Mouse (Mus musculus) megakaryocyte, embryonic 14.5 days (primary cell): ENCODE results near the gene Esyt1. TPM values are rescaled to one million over a fixed set of nuclear protein-coding genes. Genes with fewer than 3 reads are reported as not detected.

Experiments
- H3K27me3 ChIP-seq: replicated peaks from 2 replicates; pipeline ENCODE3; 2012; ENCODE audit warnings: inconsistent platforms
- H3K36me3 ChIP-seq: replicated peaks from 2 replicates; pipeline ENCODE3; 2012; ENCODE audit warnings: low read length, inconsistent platforms, mixed read lengths
- H3K4me1 ChIP-seq: 2 replicates; pipeline ENCODE4 v1.6.1; 2012; ENCODE audit warnings: inconsistent platforms
- H3K4me3 ChIP-seq: replicated peaks from 2 replicates; pipeline ENCODE3; 2012; ENCODE audit warnings: moderate library complexity, mild to moderate bottlenecking, inconsistent platforms
- H3K9me3 ChIP-seq: 2 replicates; pipeline ENCODE4 v1.6.1; 2012; ENCODE audit warnings: inconsistent platforms
- FLI1 ChIP-seq: IDR thresholded peaks from 2 replicates; pipeline ENCODE4 v1.6.1; 2012; ENCODE audit warnings: low read length, inconsistent platforms, mixed read lengths
- GATA1 ChIP-seq: IDR thresholded peaks from 3 replicates; pipeline ENCODE4 v1.6.1; 2012; ENCODE audit warnings: mixed read lengths, low read length, inconsistent platforms, borderline replicate concordance
- polyA plus RNA-seq: library from polyadenylated mRNA; stranded (reverse); fragments of >175 nt; gene quantifications from 2 replicates; pipeline ENCODE4 v1.2.3, GENCODE M21; 2012; ENCODE audit warnings: low replicate concordance; ENCODE audit not compliant: insufficient read depth

Esyt1 gene
- polyA plus RNA-seq, 1 experiment = 62.5 TPM

GRCm38 (mm10) chr10:128490232-128490631 is 35.4 kb downstream of the Esyt1 start:
- TF ChIP-seq GATA1 (no peak), FLI1 (no peak)
- Histone ChIP-seq H3K4me1 (peaks cover 53% of the 10 kb centered on the region), H3K36me3 (peaks cover 70% of the 10 kb centered on the region)

GRCm38 (mm10) chr10:128489785-128490184 is 35.9 kb downstream of the Esyt1 start:
- Histone ChIP-seq H3K27me3 (no peaks in the 10 kb centered on the region), H3K36me3 (peaks cover 73% of the 10 kb centered on the region), H3K4me1 (peaks cover 49% of the 10 kb centered on the region), H3K4me3 (no peak overlapping the region), H3K9me3 (no peaks in the 10 kb centered on the region)
- TF ChIP-seq GATA1 (no peak), FLI1 (no peak)

More at GRCm38 (mm10) chr10:128490232-128490631, 35.4 kb downstream of the Esyt1 start:
- no peak overlapping the region for H3K4me3 ChIP-seq
- H3K27me3 ChIP-seq = no peaks in the 10 kb centered on the region
- H3K9me3 ChIP-seq = no peaks in the 10 kb centered on the region

- TF ChIP-seq GATA1 (no peak), FLI1 (no peak)
- no peak overlapping the region for H3K4me3 ChIP-seq
- peaks cover 75% of the 10 kb centered on the region for H3K36me3 ChIP-seq
- H3K27me3 ChIP-seq = no peaks in the 10 kb centered on the region
- no peaks in the 10 kb centered on the region for H3K9me3 ChIP-seq
- H3K4me1 ChIP-seq = peaks cover 45% of the 10 kb centered on the region
These were observed 36.3 kb downstream of the Esyt1 start for GRCm38 (mm10) chr10:128489380-128489779.

GRCm38 (mm10) chr10:128488776-128489175 is 36.9 kb downstream of the Esyt1 start:
- Histone ChIP-seq H3K36me3 (peaks cover 81% of the 10 kb centered on the region), H3K9me3 (no peaks in the 10 kb centered on the region), H3K27me3 (no peaks in the 10 kb centered on the region), H3K4me3 (no peak overlapping the region), H3K4me1 (peaks cover 45% of the 10 kb centered on the region)
- TF ChIP-seq GATA1 (no peak), FLI1 (no peak)

- Histone ChIP-seq H3K9me3 (no peaks in the 10 kb centered on the region), H3K4me1 (peaks cover 45% of the 10 kb centered on the region), H3K4me3 (no peak overlapping the region), H3K27me3 (no peaks in the 10 kb centered on the region), H3K36me3 (peaks cover 88% of the 10 kb centered on the region)
- TF ChIP-seq FLI1 (no peak), GATA1 (no peak)
These were observed 37.6 kb downstream of the Esyt1 start for GRCm38 (mm10) chr10:128487861-128488712.

GRCm38 (mm10) chr10:128486370-128486769 is 39.3 kb downstream of the Esyt1 start:
- H3K4me3 ChIP-seq = no peak overlapping the region
- peaks cover 94% of the 10 kb centered on the region for H3K36me3 ChIP-seq
- TF ChIP-seq GATA1 (no peak), FLI1 (no peak)
- H3K4me1 ChIP-seq = peaks cover 33% of the 10 kb centered on the region
- H3K9me3 ChIP-seq = no peaks in the 10 kb centered on the region
- H3K27me3 ChIP-seq = no peaks in the 10 kb centered on the region

GRCm38 (mm10) chr10:128474366-128474765 is 51.3 kb downstream of the Esyt1 start:
- Histone ChIP-seq H3K9me3 (no peaks in the 10 kb centered on the region), H3K36me3 (peaks cover 96% of the 10 kb centered on the region), H3K4me1 (no peaks in the 10 kb centered on the region; the same call in 1 of the 2 replicates), H3K4me3 (no peak overlapping the region), H3K27me3 (no peaks in the 10 kb centered on the region)
- TF ChIP-seq FLI1 = no peak
- no peak for TF ChIP-seq GATA1

GRCm38 (mm10) chr10:128460270-128460630 is 65.4 kb downstream of the Esyt1 start:
- Histone ChIP-seq H3K9me3 (no peaks in the 10 kb centered on the region), H3K4me1 (peaks cover 41% of the 10 kb centered on the region), H3K27me3 (no peaks in the 10 kb centered on the region), H3K4me3 (peak overlapping the region; percentile 98), H3K36me3 (peaks cover 46% of the 10 kb centered on the region)
- TF ChIP-seq GATA1 (no peak), FLI1 (no peak)

Other genes with a start within 250 kb of the Esyt1 start
- gene Il23a, start 227.1 kb downstream of the Esyt1 start, polyA plus RNA-seq = 0.49 TPM in 1 of 2 replicates, not detected in the other
- gene Pan2, start 222.5 kb downstream of the Esyt1 start, polyA plus RNA-seq = 0.91 and 1.1 TPM in 2 replicates
- gene Cnpy2, start 203.4 kb downstream of the Esyt1 start, polyA plus RNA-seq = 29.0 and 98.4 TPM in 2 replicates
- 2.6 and 12.1 TPM in 2 replicates for gene Cs, start 188.1 kb downstream of the Esyt1 start, polyA plus RNA-seq
- 5.0 and 18.0 TPM in 2 replicates for gene Coq10a, start 156.9 kb downstream of the Esyt1 start, polyA plus RNA-seq
- 18.3 and 19.7 TPM in 2 replicates for gene Ankrd52, start 148.8 kb downstream of the Esyt1 start, polyA plus RNA-seq
- not detected in 2 replicates for gene Slc39a5, start 124.6 kb downstream of the Esyt1 start, polyA plus RNA-seq
- gene Nabp2, start 114.4 kb downstream of the Esyt1 start, polyA plus RNA-seq = 458 and 1,055 TPM in 2 replicates
- 17.0 and 19.5 TPM in 2 replicates for gene Rnf41, start 114.2 kb downstream of the Esyt1 start, polyA plus RNA-seq
- gene Smarcc2, start 66.6 kb downstream of the Esyt1 start, polyA plus RNA-seq = 86.7 and 138 TPM in 2 replicates
- gene Myl6, start 31.7 kb downstream of the Esyt1 start, polyA plus RNA-seq = 175 and 2,406 TPM in 2 replicates
- gene Myl6b, start 27.2 kb downstream of the Esyt1 start, polyA plus RNA-seq = 9.5 and 15.9 TPM in 2 replicates
- 21.5 and 24.2 TPM in 2 replicates for gene Zc3h10, start 21.9 kb upstream of the Esyt1 start, polyA plus RNA-seq
- gene Rpl41, start 23.4 kb upstream of the Esyt1 start, polyA plus RNA-seq = 1,477 and 10,817 TPM in 2 replicates
- 407 and 451 TPM in 2 replicates for gene Pa2g4, start 40.1 kb upstream of the Esyt1 start, polyA plus RNA-seq
- gene Erbb3, start 63.8 kb upstream of the Esyt1 start, polyA plus RNA-seq = 0.08 TPM in 1 of 2 replicates, not detected in the other
- gene Rps26, start 100.9 kb upstream of the Esyt1 start, polyA plus RNA-seq = 3,363 and 5,964 TPM in 2 replicates
- gene Ikzf4, start 120.1 kb upstream of the Esyt1 start, polyA plus RNA-seq = 0.37 TPM in 1 of 2 replicates, not detected in the other
- gene Suox, start 148.2 kb upstream of the Esyt1 start, polyA plus RNA-seq = 0.36 TPM in 1 of 2 replicates, not detected in the other
- 3.1 and 11.0 TPM in 2 replicates for gene Rab5b, start 170.4 kb upstream of the Esyt1 start, polyA plus RNA-seq
- gene Pmel, start 178.3 kb upstream of the Esyt1 start, polyA plus RNA-seq = 0.20 TPM in 1 of 2 replicates, not detected in the other
- gene Cdk2, start 179.2 kb upstream of the Esyt1 start, polyA plus RNA-seq = 3.6 and 5.7 TPM in 2 replicates
- gene Dgka, start 219.0 kb upstream of the Esyt1 start, polyA plus RNA-seq = 2.8 and 4.7 TPM in 2 replicates
- gene Pym1, start 222.0 kb upstream of the Esyt1 start, polyA plus RNA-seq = 123 and 134 TPM in 2 replicates